Mouse (Mus musculus): ENCODE results near the gene Olfr1341.

Gene Olfr1341

GRCm38 (mm10) chr4:118703223-118703622 is at the start of gene Olfr1341:
Gene Olfr1341 (plus strand): TSS chr4:118703523.
- no peak for DNase-seq (ENCODE audit: low read depth)

- no peak for DNase-seq (ENCODE audit: low read depth)
Measured at GRCm38 (mm10) chr4:118658652-118659051, 44.7 kb upstream of the Olfr1341 start, which contains the start of gene Olfr62. Gene Olfr62 (plus strand): TSS chr4:118658952.

DNA sequence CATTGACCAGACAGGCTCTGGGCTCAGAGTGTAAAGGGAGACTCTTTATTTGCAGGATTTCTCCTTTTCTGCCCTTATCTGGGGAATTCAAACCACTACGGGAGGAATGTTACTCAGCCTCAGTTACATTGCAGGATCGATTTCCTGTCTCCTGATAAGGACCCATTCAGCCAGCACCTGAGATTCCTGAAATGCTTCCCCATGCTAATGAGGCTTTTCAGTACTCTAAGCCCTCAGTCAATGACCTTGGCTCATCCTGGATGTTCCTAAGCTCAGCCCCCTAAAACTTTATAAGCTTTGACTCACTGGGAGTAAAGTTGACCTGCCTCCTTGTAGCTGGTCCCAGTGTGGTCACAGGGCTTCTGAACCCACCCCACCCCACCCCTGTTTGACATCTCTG is 16.2 kb upstream of the Olfr1341 start:
- DNase-seq (ENCODE audit: low read depth) = no peak

GRCm38 (mm10) chr4:118692412-118692973 is 10.8 kb upstream of the Olfr1341 start, which contains the start of gene Olfr1342:
Gene Olfr1342 (minus strand): TSS chr4:118692756.
- DNase-seq (ENCODE audit: low read depth) = no peak

DNA sequence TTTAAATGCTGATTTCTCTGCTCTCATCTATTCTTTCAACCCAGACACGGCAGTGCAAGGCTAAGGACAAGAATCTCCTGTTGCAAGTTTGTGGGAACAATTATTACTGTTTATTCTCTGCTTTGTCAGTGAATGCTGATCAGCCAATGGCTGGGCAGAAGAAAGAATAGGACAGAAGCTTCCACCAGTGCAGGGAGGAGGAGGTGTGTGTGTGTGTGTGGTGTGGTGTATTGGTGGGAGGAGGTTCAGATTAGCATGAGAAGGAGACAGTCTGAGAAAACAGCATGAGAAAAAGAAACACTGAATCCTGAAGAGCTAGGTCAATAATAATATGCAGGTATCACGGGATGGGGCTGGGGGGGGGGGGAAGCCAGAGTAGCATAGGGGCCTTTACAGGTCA is 9.5 kb upstream of the Olfr1341 start:
- DNase-seq (ENCODE audit: low read depth) = no peak

DNA sequence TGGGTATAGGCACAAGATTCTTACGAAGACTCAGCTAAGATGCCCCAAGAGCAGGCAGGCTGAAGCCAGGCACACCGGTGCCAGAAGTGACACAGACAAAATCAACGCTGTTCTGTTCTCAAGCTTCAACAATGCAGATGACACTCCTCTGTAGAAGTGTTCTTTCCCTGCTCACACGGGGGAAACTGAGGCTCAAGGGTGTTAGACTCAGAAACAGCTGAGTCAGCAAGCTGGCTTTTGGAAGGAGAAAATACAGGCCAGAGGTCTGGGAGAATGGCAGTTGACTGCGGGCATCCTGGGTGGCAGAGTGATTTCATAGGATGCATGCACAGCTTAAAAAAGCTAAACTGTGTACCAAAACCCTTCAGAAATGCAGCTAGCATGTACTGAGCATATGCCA is 4.8 kb downstream of the Olfr1341 start:
- no peak for DNase-seq (ENCODE audit: low read depth)

DNA sequence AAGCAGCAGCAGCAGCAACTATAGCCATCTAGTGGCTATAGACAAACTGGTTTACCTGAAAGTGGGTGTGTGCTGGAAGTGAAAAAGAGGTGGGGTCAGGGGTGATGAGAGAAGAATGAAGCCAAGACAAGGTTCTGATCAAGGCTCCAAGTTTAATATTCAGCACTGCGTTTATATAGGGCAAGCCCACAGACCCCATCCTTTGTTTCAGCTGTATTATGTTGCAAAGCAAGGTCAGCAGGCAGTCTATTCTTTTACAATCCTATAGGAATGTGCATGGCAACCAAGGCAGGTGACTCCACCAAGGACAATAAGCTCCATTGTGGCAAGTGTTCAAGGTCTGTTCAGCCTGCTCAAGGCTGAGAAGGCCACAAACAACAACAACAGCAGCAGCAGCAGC is 8.3 kb downstream of the Olfr1341 start:
- DNase-seq (ENCODE audit: low read depth) = no peak

- DNase-seq (ENCODE audit: low read depth) = no peak
Measured at GRCm38 (mm10) chr4:118719838-118720237, 16.5 kb downstream of the Olfr1341 start, which contains the start of gene Olfr1340. Gene Olfr1340 (plus strand): TSS chr4:118720138.

GRCm38 (mm10) chr4:118721742-118722483 is 18.6 kb downstream of the Olfr1341 start:
- no peak for DNase-seq (ENCODE audit: low read depth)

GRCm38 (mm10) chr4:118731875-118732274 is 28.6 kb downstream of the Olfr1341 start, which contains the start of gene Olfr1339:
Gene Olfr1339 (plus strand): TSS chr4:118732175.
- no peak for DNase-seq (ENCODE audit: low read depth)

DNA sequence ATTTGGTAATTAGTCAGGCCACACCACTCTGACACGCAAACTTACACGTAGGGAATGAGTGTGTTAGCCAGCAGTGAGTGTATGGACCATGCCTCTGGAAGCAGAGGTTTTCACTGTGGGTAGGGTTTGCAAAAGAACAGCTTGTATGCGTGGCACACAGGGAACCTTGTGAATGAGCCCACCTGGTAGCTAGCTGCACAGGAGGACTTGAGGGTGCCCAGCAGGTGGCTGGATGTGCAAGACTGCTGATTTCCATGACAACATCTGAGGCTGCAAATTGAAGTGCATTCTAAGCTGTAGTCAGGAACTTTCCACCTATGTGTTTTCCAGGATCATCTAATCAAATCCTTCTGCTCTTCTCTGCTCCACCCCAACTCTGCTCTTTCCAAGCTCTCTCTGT is 36.3 kb downstream of the Olfr1341 start:
- no peak for DNase-seq (ENCODE audit: low read depth)

- DNase-seq (ENCODE audit: low read depth) = no peak
Measured at GRCm38 (mm10) chr4:118740988-118741698, 37.8 kb downstream of the Olfr1341 start.

DNA sequence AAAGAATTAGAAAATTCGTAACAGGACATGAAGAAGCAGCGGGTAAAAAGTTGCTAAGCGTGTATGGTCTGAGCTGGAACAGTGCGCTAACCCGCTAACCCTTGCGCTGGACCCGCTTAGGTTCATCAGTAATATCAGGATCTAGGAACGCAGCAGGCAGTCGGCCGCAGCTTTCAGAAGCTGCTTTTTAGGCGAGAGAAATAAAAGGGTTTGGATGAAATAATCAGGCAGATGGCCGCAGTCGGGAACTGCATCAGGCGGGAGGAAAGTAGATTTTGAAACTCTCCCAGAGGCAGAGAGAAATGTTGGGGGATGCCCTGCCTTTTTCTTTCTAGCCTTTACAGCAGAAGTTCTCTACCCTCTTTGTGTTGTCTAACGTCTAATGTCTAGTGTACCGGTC is 38.6 kb downstream of the Olfr1341 start:
- no peak for DNase-seq (ENCODE audit: low read depth)

DNA sequence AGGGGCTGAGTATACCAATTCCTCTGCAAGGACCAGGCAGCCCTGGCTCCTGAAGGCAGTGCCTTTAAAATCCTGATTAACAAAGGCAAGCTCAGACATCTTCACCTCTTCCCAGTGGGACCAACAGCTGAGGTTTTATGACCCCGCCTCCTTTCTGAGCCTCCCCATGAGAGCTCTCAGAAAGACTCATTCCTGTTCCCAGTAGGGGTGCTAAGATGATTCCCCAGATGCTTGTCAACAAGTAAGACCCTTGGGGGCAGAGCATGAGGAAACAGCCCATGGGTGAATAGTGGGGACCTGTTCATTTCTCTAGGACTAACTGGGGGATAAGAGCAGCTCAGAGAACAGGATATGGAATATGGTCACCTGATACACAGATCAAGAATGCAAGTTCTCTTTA is 55.3 kb downstream of the Olfr1341 start, which contains the start of gene Olfr1338:
Gene Olfr1338 (minus strand): TSS at position 101 of the 400 bp plus-strand sequence.
- no peak for DNase-seq (ENCODE audit: low read depth)
